Mouse (Mus musculus): ENCODE measurements around the gene Pycr2.
"Not testable (repeated sequence)": the region's sequence is repeated elsewhere in the genome, so short reads cannot be mapped to it uniquely, and the experiment has no call there.

Gene Pycr2

DNA sequence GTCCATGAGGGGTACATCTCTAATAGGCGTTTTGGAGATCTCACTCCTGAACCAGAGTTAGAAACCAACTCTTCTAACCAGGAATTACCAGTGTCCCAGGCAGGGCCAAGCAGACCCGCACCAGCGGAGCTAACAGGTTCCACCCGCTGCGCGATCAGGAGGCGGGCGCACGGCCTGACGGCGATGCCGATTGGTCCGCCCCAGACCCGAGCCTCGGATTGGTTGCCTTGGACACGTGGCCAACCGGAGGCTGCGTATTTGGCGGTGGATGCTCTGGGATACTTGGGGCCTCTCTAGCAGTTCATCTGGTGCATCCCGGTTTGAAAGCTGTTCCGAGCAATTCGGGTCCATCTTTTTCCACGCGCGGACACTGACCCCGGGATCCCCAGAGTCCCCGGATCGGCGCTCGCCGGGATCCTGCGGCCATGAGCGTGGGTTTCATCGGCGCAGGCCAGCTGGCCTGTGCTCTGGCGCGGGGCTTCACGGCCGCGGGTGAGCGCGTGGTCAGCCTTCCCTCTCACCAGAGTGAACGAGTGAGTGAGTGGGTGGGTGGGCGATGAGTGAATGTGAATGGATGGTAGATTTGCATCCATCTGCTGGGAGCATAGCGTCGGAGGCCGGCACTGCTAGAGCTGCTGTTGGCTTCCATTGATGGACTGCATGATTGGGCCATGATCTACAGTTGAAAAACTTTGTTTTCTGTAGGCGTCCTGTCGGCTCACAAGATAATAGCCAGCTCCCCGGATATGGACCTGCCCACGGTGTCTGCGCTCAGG lies at the start of gene Pycr2:
TSS of gene Pycr2 (plus strand) at position 255 of the 776 bp plus-strand sequence.
- peak; percentile 96 for DNase-seq

DNA sequence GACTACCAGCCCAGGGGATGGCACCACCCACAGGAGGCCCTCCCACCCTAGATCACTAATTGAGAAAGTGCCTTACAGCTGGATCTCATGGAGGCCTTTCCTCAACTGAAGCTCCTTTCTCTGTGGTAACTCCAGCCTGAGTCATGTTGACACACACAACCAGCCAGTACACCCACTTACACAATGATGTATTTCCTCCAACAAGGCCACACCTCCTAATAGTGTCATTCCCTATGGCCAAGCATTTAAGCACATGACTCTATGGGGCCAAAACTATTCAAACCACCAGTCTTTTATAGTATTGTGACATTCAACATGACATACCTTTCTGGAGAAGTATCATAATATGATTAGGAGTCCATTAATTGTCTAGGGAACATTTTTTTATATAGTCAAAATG lies 45.3 kb upstream of the Pycr2 start:
- DNase-seq = no peak

DNA sequence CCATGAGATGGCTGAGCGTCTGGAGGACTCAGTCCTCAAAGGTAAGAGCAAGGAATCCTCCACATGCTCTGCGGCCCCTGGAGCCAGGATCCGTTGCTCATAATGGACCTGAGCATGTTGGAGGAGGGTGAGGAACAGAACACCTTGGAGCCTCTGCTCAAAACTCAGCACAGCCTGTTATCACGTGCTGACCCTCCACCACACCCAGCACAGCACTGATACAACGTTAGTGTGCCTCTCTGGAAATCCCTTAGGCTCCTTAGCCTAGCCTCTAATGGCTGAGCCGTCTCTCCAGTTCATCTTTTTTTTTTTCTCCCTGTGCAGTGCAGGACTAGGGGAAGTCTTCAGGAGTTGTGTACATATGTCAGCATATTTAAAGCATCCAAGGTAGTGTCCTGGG lies 44.1 kb upstream of the Pycr2 start:
- DNase-seq = no peak

DNA sequence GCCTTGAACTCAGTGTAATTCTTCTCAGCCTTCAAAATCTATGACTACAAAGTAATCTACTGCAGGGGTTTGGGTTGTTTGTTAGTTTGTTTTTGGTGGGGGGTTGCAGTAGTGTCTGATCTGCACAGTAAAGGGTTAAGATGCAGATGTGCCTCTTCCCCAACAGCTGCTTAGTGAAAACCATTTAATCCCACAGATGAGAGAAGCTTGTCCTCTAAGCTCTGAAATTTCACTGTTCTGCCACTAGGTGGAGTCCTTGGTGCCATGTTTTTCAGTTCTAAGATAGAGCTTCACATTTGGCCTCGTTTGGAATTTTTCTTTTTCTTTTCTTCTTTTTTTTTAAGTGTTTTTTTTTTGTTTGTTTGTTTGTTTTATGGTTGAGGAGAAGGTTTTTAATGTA lies 40.5 kb upstream of the Pycr2 start:
- DNase-seq = peak; percentile 34

DNA sequence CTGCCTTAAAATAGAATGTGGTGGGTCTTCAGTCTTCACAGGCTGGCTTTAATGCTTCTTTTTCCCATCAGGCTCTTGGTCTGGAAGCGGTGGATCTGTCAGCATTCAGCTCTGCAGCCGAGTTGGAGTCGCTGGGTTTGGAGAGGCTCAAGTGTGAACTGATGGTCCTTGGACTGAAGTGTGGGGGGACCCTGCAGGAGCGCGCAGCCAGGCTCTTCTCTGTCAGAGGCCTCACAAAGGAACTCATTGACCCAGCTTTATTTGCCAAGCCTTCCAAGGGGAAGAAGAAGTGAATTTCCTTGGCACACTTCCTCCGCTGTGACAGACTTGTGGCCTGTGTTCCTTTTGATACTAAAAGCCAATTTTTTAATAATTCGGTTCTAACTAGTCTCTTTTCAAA lies 38.1 kb upstream of the Pycr2 start:
- no peak for DNase-seq

DNA sequence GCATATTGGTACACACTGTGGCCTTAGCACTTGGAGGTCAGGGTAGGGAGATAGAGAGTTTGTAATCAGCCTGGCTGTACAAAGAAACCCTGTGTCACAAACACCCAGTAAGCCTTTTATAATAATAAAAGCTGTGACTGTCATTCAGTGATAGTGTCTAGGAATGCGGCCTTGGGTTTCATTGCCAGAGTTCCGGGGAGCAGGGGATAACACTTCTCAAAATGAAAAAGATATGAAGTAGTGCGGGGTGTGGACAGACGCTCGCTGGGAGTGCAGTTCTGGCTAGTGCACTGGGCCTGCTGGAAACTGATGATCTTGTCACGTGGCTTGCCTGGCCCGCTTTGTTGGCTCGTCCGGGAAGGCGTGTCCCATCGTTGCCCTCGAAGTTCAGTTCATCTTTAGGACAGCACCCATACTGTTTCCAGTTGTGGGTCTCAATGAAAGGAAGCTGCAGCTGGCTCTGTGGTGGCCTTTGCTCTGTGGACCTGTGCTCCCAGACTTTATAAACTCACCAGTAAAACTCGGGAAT lies 33.9 kb upstream of the Pycr2 start:
- no peak for DNase-seq

DNA sequence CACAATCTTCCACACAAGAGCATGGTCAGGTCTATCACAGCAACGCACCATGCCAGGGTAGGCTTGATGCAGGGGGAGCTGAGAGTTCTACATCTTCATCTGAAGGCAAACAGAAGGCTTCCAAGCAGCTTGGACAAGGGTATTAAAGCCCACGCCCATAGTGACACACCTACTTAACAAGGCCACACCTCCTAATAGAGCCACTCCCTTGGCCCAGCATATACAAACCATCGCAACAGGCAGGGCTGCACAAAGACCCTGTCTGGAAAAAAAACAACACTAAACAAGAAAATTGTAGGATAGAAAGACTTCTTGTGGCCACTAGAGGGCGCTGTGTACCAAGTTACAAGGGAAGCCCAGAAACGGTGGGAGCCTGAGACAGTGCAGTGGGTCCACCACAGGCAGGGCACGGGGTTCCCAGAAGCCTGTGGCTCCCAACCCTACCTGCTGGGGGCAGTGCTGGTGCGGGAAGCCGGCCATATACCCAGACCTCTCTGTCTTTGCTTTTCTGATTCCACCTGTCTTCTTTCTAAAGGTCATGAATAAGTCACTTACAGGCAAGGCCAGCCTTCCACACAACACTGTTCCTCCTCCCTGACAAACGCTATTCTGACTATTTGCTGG lies 30.1 kb upstream of the Pycr2 start:
- peak; percentile 44 for DNase-seq

DNA sequence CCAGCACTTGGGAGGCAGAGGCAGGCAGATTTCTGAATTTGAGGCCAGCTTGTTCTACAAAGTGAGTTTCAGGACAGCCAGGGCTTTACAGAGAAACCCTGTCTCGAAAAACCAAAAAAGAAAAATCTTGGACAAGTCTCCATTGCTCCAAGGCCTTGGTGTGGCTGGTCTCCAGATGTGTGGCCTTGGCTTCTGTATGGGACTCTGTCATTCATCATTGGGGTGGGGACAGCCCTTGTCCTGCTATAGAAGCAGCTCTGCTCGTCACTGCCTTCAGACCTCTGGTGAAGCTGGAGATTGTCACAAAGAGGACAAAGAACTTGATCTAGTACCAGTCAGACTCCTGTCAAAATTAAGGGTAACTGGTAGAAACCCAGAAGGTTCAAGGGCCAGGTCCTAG lies 29.5 kb upstream of the Pycr2 start:
- DNase-seq = no peak

DNA sequence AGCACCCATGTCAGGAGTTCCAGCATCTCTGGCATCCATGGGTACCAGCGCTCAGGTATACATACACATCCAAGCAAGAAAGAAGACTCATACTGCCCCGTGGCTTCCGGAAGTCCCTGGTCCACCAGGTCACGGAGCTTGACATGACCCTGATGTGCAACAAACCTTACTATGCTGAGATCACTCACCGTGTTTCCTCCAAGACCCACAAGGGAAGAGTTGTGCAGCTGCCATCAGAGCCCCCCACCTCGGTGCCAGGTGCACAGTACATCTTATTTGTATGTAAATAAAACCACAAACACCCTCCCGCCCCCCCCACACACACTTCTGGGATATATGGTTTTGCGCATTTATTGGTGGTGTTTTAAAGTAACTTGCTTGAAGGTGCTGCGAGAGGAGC lies 29.0 kb upstream of the Pycr2 start:
- no peak for DNase-seq

DNA sequence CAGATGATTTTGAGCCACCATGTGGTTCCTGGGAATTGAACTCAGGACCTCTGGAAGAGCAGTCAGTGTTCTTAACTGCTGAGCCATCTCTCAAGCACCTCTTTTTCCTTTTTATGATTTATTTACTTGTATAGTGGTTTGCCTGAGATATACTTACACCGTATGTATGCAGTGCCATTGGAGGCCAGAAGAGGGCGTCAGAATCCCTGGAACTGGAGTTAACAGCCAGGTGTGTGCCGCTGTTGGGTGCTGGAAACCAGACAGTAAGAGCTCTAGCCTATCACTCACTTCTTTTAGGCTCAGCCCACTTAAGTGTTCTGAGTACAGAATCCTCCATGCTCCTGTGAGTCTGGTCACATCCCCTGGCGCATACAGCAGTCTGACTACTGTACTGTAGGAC lies 26.6 kb upstream of the Pycr2 start:
- DNase-seq = no peak

DNA sequence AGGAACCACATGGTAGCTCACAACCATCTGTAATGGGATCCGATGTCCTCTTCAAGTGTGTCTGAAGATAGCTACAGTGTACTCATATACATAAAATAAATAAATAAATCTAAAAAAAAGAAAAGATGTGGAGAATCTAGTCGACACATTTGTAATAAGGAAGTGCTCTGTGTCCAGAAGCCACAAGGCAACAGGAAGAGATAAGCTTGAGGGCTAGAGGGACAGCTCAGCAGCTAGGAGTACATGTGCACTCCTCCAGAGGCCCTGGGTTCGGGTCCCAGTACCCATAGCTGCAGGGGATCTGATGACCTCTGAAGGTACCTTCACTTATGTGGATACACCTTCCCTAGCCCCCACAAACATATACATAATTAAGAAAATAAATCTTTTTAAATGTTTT lies 22.3 kb upstream of the Pycr2 start:
- DNase-seq = no peak

DNA sequence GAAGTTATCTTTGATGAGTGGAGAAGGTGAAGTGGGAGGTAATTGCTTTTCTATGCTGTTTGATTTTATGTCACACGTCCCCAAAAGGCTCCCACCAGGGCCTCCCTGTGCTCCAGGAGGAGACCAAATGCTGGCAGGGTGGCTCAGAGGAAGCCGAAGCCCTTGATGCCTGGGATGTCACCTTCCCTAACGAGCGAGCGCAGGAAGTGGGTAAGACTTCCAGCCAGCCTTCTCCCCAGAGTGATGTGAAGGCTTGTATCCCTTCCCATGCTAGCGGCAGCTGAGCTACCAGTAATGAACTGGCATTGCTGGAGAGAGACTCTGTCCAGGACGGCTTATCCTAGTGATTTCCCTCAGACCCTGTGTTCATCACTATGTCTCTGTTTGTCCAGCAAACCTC lies 20.4 kb upstream of the Pycr2 start:
- no peak for DNase-seq

DNA sequence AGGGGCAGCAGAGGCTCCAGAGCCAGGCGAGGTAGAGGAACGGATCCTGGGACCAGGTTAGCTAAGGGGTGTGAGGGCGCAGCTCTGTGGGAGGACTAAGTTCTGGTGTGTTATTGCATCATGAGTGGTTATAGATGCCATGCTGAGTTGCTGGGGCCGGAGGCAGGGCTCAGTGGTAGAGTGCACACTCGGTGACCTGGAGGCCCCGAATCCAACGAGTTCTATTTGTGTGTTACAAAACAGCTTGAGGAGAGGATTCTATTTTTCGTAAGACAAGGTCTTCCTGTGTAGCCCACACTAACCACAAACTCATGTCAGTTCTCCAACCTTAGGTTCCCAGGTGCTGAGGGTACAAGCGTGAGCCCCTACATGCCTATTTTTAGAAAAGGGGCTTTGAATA lies 19.6 kb upstream of the Pycr2 start:
- no peak for DNase-seq

DNA sequence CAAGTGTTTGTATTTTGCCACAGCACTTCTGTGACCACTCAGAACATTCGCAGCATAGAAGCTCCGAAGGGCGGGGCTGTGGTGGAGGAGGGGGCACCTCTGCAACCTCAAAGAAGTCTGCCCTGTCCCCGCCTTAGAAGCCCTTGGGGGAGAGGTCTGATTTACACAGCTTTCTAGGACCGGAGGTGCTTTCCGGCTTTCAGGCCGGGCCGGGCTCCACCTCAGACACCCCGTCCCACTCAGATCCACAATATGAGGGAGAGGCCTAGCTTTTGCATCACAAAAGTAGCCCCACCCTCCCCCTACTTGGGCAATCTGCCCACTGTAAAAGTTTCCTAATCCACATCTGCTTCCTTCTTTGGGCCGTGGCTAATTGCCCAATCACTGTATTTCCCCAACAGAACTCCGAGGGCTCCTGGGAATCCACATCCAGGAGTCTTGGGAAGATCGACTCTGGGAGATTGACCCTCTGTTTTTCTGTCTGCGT lies 15.5 kb upstream of the Pycr2 start:
- DNase-seq = peak; percentile 89

DNA sequence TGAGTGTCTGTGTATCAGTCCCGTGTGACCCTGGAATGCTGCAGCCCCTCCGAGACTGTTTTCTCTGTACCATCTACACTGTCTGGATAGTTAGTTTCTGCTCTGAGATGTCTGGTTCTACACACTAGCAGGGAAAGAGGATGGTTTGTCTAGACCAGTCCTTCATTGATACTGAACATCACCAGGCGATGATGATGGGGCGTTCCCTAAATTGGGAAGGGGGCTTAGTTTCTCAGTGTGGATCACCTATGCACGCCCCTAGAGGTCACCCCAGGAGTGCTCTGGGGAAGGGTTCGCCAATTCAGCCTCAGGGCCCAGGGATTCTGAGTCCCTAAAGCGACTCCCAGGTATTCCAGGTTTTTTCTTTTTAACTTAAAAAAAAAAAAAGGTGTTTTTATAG lies 14.9 kb upstream of the Pycr2 start:
- DNase-seq = no peak

DNA sequence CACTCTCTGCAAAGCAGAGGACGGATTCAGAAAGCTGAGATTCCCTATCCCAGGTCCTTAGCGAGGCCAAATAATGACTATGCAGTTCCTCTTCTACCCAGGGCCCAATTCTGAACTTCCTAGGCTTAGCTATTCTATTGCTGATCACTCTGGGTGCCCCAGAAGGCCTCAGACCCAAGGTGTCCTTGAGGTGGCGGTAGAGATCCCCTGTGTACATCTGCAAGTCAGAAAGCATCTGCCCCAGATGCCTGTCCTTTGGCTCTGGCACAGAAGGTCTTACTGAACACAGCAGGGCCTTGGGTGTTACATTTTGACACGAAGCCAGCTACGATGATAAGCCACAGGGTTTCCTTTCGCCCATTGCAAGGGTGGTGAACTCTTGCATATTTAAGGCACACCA lies 14.3 kb upstream of the Pycr2 start:
- no peak for DNase-seq

DNA sequence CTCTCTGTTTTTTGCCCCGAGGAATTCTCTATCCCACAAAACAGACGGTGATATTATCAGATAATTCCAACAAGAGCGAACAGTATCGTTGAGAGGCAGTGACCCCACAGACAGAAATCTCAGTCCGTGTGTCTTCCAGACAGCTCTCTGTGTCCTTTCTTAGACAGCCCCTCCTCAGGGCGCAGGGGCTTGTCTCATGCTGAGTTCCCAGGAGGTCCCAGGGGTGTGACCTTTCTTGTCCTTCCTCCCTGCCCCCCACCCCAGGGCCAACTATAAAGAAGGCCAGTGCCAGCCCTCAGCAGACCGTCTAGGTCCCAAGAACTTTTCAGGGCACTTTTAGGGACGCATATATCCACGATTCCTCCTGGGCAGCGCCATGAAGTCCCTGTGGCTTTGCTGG lies 11.3 kb upstream of the Pycr2 start, which contains the start of gene Lefty2:
TSS of gene Lefty2 (plus strand) at position 301 of the 400 bp plus-strand sequence.
- DNase-seq = no peak

DNA sequence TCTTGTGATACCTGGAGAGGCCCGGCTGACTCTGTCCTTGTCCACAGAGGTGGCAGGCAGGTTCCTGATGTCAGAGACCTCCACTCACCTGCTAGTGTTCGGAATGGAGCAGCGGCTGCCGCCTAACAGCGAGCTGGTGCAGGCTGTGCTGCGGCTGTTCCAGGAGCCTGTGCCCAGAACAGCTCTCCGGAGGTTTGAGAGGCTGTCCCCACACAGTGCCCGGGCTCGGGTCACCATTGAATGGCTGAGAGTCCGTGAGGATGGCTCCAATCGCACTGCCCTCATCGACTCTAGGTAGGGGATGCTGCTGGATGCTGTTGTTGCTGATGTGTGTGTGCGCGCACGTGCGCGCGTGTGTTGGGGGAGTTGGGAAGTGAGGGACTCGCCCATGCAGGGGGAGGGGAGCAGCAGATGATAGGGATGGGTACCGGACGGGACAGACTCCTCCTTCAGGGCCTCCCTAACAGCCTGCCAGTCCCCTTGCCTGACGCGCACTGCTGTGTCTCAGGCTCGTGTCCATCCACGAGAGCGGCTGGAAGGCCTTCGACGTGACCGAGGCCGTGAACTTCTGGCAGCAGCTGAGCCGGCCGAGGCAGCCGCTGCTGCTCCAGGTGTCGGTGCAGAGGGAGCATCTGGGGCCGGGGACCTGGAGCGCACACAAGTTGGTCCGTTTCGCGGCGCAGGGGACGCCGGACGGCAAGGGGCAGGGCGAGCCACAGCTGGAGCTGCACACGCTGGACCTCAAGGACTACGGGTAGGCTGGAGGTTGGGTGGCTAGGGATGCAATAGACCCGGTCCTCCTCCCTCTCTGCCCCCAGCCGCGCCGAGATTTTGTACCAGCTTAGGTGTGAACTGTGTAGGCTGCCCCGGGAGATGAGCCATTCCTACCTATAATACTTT lies 9.8 kb upstream of the Pycr2 start:
- not testable (repeated sequence) for DNase-seq

DNA sequence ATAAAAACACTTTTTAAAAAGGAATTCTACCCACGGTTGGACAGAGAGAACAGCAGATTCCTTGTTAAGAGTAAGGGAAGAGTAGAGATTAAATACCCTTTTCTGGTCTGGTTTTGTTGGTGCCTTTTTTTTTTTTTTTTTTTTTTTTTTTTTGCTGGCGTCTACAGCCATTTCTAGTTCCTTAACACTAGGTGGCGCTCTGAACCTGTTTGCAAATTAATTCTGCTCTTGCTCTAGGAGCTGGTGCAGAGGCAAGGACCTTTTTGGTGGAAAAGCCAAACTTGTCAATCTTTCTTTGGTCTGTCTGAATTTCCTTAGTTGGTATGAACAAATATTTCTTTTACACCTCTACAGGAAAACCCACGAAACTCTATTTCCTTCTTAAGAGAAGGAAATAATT lies 3.0 kb upstream of the Pycr2 start:
- DNase-seq = peak; percentile 68

DNA sequence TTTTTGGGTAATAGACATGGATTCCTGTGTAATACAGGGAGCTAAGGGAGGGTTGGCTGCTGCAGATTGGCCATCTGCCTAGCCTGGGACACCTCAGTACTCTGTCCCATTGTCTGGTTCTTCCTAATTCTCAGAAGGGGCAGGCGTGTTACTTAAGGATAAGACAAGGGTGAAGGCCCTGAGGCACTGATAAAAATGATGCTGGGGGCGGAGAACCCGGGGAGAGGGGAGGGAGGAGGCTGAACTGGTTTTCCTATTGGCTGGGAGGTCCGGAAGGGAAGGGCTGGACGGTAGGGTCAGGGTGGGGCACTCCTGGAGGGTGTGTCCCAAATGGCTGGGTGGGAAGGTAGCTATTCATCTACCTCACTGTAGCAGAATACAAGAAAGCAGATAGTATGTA lies 1.2 kb upstream of the Pycr2 start:
- no peak for DNase-seq

DNA sequence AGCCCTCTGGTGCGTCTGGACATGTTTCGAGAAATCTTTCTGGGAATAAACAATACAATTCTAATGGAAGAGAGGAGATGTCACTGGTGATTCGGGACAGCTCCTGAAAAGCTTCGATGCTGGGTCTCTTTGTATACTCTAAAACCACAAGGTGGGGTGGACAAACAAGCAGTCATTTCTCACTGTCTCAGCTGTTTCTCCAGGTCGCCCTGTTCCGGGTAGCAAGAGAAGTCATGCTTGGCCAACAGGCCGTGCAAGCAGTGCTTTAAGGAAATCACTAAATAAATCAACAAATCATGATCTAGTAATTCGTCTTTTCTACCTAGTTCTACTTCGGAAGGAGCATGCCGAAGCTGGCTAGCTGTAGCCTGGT lies 441 bp upstream of the Pycr2 start:
- no peak for DNase-seq

DNA sequence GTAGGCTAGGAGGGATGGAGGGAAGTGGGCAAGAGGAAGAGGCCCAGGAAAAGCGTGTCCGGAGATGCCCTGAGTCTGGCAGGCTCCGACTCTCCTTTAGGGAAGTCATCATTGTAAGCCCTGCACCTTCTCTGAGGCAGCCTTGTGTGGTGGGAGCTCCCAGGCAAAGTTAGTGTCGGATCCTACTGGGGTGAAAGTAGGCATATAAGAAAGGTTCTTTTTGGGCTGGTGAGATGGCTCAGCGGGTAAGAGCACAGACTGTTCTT lies 655 bp downstream of the Pycr2 start:
- no peak for DNase-seq

DNA sequence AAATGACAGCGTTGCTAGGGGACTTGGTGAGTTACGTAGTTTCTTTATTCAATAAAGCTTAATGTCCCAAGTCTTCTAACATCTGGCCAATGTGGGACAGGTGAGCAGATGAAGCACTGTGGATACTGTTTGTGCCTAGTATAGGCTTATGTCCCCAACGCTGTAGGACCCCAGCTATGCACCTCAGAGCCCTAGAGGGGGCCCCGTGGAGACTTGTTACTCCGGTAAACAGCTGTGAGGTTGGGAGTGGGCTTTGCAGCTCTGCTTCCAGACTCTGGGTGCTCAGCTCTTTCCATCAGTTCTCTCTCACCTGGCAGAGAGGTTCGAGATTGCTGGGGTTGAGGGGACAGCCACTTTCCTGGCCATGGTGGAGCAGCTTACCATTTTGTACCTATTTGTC lies 1.2 kb downstream of the Pycr2 start:
- no peak for DNase-seq

DNA sequence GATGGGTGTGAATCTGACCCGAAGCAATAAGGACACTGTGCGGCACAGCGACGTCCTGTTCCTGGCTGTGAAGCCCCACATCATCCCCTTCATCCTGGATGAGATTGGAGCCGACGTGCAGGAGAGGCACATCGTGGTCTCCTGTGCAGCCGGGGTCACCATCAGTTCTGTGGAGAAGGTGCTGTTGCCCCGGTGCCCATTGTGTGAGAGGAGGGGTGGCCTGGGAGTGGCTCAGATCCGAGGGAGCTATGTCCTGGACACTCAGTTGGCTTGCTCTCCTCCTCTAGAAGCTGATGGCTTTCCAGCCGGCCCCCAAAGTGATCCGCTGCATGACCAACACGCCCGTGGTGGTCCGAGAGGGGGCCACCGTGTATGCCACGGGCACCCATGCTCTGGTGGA lies 1.8 kb downstream of the Pycr2 start:
- no peak for DNase-seq
